Mouse (Mus musculus): ENCODE data around the gene Kcnh7.

The Kcnh7 gene

DNA sequence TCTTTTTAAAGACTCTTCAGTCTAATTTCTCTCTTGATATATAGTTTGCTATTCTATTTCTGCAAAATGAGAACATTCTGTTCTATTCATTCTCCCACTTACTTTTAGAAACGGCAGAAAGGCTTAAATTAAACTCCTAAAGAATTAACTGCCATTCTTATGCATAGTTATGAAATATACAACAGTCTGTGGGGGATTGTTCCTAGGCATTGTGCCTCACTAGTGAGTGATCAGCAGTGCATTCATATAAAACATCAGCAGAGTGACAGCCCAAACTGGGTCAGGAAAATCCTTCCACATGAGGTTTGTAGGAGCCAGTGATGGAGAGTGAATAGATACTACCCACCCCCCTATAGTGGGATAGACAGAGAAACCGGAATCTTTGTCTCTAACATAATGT, 200.2 kb downstream of the Kcnh7 start:
- DNase-seq (ENCODE audit: extremely low read depth, low read depth, low spot score) = no peak

DNA sequence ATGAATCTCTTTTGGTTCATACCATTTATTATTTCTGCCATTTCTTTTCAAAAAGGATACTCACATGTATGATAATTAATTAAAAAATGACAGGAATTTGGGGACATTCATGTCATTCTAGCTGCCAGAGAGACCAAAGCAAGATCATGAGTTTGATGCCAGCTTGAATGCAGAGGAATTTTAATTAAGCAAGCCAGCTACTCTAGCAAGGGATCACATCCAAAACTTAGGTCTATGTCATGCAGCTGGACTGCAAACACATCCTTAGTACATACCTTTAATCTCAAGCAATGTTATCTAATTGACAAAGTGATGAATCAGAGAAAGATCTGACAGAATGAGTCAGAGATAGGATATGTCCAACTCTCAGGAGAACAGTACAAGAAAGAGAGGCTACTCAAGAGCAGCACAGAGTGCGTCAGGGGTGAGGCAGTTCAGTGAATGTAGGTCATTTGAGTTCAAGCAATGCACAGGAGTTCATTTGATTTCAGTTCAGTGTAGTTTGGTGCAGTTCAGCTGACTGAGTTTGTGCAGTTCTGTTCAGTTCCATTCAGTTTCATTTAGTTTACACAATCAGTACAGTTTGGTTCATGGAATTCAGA, 248.7 kb downstream of the Kcnh7 start:
- DNase-seq (ENCODE audit: extremely low read depth, low read depth, low spot score) = no peak

DNA sequence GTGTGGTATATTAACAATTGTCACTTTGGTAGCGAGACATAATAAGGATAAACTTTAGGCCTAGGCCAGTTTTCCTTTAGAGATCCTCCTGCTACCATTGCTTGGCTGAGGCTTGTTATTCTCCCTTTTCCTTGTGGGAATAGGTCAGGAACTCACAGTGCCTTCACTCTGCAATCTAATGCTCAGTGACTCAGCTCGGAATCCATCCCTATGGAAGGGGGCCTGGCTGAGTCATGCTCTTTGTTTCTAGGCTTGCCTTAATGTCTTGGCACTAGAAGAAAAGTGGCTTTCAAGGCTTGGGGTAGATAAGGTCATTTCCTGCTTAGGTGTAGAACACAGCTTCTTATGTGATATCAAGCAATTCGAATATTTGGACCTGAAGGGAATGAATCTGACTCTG, 255.6 kb downstream of the Kcnh7 start:
- no peak for DNase-seq (ENCODE audit: extremely low read depth, low read depth, low spot score)

DNA sequence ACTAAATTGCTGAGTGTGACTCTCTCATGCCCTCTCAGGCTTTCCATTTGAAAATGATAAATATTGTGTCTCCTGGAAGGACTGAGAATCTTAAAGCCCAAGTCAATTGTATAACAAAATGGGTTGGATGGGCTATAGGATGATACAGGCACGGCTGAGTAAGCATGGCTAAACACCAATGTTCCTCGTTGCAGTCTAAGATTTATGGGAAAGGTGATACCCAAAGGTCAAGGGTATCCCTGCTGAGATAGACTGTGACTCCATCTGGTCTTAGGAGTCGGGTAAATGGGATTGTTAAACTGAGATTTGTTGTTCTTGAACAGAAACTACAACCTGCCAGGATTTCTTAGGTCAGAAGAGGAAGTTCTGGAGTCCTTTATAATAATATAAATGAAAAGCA, 256.0 kb downstream of the Kcnh7 start:
- no peak for DNase-seq (ENCODE audit: extremely low read depth, low read depth, low spot score)

DNA sequence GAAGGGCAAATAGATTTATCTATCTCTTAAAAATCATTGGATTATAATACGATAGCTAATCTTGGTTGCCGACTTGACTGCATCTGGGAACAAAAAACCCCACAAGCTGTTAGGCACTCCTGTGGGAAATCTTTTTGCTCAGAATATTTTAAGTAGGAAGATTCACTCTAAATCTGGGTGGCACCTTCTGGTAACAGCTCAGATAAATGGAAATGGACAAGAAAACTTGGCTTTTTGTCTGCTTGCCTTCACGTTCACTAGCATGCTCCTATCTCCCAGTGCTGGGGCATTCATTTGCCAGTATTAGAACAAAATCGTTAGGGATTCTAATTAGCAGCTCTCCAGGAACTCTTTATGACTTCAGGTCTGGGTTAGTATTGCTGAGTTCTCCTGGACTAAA, 260.3 kb downstream of the Kcnh7 start:
- DNase-seq (ENCODE audit: extremely low read depth, low read depth, low spot score) = no peak

DNA sequence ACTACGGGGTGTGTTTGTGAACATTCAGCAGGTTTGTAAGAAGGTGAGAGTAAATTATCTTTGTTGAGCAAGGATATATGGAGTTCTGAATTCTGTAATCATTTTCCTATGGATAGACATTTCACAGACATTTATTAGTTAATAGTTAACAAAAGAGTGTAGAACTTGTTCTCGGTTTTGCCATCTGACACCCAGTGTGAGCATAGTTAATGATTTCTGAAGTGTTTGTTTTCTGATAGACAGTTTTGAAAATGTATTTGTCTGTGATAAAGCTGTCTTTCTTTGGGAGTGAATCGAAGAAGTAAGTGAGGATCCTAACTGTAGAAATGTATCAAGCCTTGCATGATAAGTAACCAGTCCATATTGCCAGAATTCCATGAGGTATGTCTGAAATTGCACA, 276.4 kb downstream of the Kcnh7 start:
- no peak for DNase-seq (ENCODE audit: extremely low read depth, low read depth, low spot score)

DNA sequence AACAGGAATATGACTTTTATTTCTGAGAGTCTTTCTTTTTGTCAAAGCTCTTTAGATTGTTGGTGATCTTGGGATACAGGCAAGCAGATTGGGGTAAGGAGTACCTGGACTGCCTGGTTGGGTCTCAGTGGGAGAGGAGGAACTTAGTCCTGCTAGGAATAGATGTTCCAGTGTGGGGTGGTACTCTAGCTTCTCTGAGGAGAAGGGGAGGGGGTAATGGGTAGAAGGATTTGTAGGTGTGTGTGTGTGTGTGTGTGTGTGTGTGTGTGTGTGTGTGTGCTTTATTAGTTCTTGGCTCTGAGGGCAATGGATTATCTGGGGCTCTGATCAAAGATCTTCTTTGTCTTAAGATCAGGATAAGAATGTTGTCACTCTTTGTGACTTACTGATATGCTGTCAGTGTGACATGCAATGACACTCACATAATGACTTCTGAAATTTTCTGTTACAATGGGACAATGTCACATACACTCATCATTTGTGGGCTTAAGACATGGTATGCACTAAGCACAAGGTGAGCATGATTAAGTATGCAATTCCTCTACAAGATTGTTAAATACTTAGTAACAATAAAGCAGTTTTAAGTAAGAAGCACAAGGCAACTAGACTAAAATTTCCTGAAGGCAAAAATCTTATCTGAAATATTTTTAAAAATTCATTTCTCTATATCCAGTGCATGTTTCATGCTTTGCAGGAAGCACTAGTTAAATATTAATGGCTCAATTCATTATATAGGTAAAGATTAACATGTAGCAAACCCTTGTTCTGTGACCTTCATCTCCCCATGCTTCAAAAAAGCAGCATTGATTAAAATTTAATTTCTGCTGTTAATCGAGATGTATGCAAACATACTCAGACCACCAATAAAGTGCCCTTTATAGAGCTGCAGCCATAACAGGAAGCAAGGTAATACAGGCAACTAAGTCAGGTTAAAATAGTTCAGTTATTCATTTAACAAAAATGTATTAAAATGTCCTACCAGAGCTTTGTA, 281.4 kb downstream of the Kcnh7 start:
- no peak for DNase-seq (ENCODE audit: extremely low read depth, low read depth, low spot score)

DNA sequence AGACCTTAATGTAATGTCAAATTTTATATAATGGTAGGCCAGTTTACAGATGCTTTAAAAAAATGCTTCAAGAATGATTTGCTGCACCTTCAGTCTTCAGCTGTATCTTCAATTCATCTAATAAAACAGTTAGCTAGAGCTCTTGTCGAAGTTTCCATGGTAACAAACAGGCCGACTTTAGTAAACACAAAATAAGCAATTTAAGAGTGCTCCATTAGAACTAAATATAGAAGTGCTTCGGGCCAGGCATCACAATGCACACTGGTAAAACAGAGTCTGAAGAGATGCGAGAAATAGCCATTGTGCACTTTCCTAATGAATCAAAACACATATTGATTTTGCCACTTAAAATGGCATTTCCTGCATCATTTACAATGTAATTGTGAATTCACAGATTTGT, 305.3 kb downstream of the Kcnh7 start:
- no peak for DNase-seq (ENCODE audit: extremely low read depth, low read depth, low spot score)

DNA sequence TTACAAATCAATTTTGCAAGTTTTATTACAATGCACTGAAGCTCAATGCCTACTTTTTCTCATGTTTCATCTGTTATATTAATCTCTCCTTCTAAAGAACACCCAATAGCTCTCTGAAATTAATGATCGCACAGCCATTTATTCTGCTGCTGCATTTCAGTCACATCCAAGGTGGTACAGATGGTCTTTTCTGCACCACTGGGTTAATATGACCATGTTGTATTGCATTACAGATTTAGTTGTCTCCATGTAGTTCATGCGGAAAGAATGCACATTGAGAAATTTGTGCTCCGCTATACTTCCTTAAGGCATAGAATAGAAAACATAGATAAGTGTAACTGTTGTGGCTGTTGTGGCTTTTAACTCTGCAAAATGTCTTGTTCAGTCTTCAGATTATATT, 328.7 kb downstream of the Kcnh7 start:
- no peak for DNase-seq (ENCODE audit: extremely low read depth, low read depth, low spot score)

DNA sequence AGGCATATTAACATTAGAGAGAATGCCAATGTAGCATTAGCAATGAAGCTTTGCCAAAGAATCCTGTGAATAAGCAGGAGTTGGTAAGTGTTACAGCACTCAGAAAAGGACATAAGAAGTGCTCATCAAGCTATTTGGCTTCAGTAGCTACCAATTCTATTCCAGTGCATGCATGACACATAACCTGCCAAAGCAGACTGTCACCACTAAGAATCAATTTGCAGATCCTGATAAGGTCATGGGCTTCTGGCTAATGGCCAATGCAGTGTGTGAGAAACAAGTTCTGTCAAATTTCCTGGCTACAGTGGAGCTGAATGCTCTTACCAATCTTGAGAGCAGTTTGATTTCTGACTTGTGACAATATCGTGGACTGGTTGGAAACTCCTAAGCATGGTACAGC, 341.5 kb downstream of the Kcnh7 start:
- no peak for DNase-seq (ENCODE audit: extremely low read depth, low read depth, low spot score)

DNA sequence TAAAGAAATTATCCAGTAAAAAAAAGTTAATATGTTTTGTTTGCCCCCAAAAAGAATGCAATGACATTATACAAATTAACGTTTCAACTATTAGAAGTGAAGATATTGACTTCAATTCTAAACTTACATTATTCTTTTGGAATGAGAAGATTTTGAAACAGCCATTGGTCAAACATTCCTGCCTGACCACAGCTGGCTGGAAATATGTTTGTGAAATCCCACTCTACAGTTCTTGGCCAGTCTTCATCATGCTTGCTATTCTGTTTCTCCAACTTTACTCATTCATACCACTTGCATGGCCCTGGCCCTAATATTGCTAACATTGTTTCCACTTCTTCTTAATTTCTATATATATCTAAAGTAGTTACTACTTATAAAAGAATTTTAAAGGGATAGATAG, 349.8 kb downstream of the Kcnh7 start:
- DNase-seq (ENCODE audit: extremely low read depth, low read depth, low spot score) = no peak

DNA sequence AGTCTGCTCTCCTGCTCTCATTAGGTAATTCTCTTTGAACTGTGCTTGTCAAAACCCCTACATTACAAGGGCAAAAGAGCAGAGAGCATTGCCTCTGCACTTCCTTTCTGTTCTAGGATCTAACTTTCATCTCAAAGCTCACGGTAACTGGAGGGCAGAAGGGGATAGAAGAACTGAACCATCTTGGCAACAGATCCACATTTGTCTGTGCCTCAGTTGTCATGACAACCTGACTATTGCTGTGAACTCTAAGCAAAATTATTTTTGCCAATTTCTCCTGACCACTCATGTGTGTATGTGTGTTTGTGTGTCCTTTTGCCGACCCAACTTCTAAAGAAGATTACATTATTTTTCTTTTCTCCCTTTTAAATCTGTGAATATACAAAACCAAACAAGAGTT, 364.9 kb downstream of the Kcnh7 start:
- DNase-seq (ENCODE audit: extremely low read depth, low read depth, low spot score) = no peak

DNA sequence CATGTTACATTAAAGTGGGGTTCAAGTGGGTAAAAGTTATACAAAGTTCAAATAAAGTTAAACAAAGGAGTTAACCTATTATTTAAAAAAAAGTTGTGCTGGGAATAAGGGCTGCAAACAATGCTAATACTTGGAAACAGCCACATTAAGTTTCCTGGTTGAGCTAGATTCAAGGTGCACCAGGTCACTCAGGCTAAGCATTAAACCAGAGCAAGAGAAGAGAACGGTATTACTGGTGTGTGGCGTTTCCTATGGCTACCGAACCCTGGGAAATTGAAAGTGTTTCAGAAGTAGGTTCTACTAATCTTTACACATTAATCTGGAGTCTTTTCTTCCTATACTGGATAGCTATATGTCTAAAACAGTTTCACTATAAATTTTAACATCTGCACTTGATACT, 368.1 kb downstream of the Kcnh7 start:
- DNase-seq (ENCODE audit: extremely low read depth, low read depth, low spot score) = no peak

DNA sequence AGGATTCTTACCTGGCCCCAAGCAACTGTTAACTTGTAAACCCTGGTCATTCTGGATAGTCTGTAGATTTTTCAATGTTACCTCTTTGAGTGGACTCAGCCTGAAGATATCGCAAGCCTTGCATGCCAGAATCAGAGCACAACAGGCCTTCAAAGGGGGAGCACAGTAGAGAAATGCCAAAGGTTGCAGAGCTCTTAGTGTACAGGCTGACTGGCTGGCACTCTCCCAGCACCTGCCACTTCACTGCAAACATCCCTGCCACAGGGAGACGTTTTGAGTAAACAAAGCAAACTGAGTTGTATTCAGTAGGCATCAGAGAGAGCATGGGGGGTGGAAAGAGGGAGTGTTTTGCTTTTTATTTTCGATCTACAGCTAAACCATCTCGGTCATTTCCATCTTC, 375.3 kb downstream of the Kcnh7 start:
- DNase-seq (ENCODE audit: extremely low read depth, low read depth, low spot score) = no peak

DNA sequence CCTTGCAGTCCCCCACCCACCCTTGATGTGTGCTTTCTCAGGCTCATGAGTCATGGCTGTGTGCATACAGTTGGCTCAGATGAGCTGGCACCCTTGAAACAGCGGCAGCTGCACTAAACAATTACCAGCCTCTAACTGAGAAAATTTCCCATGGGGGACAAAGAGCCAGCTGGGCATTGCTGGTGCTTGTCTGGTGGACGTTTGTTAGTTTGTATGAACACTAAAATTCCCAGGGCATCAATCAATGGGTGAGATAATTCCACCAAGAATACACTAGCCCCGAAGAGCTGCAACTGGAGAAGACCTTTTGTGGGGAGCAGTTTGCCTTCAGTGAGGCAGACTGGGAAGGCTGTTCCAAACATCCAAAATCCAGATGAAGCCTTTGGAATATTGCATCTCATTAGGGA, 376.6 kb downstream of the Kcnh7 start:
- no peak for DNase-seq (ENCODE audit: extremely low read depth, low read depth, low spot score)

DNA sequence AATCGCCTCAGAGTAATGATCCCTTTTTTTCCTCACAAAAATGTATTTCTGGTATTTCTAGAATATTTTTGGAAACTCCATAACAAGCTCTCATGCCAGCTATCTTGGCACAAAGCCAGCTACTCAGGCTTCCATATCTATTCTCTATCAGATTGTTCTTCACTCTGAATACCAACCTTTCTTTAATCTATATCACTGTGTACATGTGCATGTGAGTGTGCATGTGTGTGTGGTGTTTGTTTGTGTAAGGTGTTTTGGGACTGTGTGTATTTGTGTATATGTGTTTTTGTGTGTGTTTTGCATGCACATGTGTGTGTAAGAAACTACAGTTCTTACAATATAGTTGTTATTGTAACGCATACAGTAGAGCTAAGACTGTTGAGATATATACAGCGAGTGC, 377.2 kb downstream of the Kcnh7 start:
- DNase-seq (ENCODE audit: extremely low read depth, low read depth, low spot score) = no peak

DNA sequence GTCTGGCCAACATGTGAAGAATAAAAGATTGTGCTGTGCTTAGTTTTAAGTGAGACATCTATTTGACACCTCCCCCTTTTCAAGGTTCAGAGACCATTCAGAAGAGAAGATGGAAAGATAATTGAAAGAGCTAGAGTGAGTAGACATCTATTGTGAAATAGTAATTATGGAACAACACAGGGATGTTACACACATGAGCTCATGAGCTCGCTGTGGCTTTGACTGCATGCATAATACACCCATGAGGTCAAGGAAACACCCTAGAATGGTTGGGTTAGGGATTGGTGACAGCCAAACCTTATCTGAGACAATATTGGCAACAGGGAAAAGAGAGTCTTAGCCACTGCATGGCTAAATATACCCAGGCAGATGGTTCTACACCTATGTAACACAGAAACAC, 380.1 kb downstream of the Kcnh7 start:
- no peak for DNase-seq (ENCODE audit: extremely low read depth, low read depth, low spot score)

DNA sequence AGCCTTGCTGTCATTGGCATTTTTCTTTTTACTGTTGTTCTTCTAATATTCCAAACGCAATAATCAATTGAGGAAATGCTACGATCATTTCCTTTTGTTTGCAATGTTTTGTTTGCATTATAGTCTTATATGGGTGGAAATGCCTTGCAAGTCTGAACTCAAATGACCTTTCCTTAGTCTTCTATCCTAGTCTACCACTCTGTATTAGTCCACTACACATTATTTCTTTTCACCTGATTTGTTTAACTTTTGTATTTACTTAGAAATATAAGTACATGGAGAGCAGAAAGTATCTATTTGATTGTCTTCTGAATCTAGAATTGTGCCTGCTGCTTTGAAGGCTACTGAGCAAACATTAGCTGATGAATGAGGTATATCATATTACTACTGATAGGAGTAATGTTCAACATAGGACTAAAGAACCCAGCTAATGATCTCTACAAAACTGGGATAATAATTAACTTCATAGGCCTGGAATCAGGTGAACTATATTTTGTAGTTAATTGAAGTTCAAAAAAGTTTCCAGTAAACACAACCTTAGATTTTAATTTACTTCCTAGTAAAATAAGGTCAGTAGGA, 399.5 kb downstream of the Kcnh7 start:
- DNase-seq (ENCODE audit: extremely low read depth, low read depth, low spot score) = no peak

DNA sequence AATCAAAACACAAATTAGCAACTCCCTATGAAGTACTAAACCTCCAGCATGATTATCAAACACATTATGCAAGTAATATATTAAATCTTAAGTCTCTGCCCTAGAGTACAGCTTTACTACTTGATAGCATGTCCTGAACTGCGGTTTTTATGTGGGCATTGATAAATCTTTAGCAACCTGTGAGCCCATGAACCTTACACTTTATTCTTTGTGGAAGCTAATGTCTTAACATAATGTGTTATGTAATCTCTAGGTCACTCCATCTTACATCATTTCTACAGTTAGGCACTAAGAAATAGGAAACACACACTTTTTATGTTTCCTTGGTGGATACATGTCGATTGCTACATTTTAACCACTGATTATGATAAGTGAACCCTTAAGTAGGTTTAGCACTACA, 437.8 kb downstream of the Kcnh7 start:
- no peak for DNase-seq (ENCODE audit: extremely low read depth, low read depth, low spot score)

DNA sequence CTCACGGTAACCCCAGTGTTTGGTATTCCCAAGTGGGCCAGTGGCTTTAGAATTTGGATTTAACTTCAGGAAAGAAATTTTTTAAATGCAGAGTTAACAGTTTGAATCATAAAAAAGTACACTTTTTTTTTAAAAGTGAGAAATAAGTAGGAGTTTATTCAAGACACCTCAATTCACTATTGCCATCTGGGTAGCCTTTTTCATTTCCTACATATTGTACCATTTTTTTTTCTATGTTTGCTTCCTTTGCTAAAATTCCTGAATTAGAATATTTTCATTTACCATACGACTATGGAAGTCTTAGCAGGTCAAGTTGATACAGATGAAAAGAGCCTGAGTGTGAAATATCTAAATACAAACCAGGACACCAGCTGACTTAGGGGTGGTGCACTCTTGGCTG, 441.0 kb downstream of the Kcnh7 start:
- DNase-seq (ENCODE audit: extremely low read depth, low read depth, low spot score) = no peak

DNA sequence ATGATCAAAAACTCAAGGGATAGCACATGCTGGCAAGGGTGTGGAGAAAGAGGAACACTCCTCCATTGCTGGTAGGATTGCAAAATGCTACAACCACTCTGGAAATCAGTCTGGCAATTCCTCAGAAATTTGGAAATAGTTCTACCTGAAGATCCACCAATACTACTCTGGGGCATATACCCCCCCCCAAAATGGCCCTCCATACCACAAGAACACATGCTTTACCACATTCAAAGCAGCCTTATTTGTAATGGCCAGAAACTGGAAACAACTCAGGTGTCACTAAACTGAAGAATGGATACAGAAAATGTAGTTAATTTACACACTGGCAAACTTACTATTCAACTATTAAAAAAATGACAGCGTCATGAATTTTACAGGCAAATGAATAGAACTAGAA, 453.4 kb downstream of the Kcnh7 start:
- DNase-seq (ENCODE audit: extremely low read depth, low read depth, low spot score) = no peak

DNA sequence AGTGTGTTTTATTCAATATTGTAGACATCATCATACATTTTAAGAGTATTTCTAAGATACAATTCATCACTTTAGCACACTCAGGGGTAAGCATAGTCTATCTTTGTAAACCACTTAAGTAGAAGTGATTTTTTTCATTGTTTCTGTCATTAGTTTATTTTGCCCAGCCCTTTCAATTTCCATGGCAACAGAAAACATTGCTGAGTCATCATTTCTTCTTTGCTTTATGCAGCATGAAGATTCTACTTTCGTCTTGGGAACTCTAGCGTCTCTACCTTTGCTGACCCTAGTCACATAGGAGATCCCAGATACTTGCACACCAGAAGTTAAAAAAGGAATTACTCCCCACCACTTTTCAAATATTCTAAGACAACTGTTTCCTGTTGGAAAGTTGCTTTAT, 456.4 kb downstream of the Kcnh7 start:
- DNase-seq (ENCODE audit: extremely low read depth, low read depth, low spot score) = no peak

Data from fat pad, adult 2 months (tissue).